ENCODE assay signal across 9 mouse cellular contexts in genomic region chr3:101280348-101281311, GRCm38 (mm10). TPM values are rescaled to one million over a fixed set of nuclear protein-coding genes. Genes with fewer than 3 reads are reported as not detected.
DNase-seq lines count a peak whose midpoint lies in the region; ATAC-seq and TF ChIP-seq lines count a peak whose summit lies in the region.
"Had no signal": no experiment of that assay in that cellular context is flagged by ENCODE, and none has a peak within 500 bp of the region (broad histone marks: within the 10 kb centered on the region; RNA-seq: fewer than 3 reads in every experiment).

No protein-coding gene starts in this region.

- ATAC-seq in forebrain, postnatal 0 days: peak; percentile 21; the same call in 1 of the 2 replicates
- 0 out of 2 replicates have a peak, but pooled peaks have one; percentile 39 for ATAC-seq in hindbrain, embryonic 12.5 days (ENCODE audit: low FRiP score)
- ATAC-seq in lung, embryonic 15.5 days (ENCODE audit: borderline replicate concordance, extremely low read depth, low FRiP score, low TSS enrichment): peak; percentile 91
- ATAC-seq in granulocyte monocyte progenitor cell, adult 5-6 weeks (replicated peaks; ENCODE audit: poor library complexity, severe bottlenecking): no peak

- no peak overlapping the region for H3K4me3 ChIP-seq in forebrain, postnatal 0 days (ENCODE audit: low read depth, low read length)
- no peak overlapping the region for H3K4me3 ChIP-seq in hindbrain, embryonic 12.5 days
- H3K4me3 ChIP-seq in lung, embryonic 15.5 days: no peak overlapping the region

- no peak overlapping the region for H3K9ac ChIP-seq in forebrain, postnatal 0 days
- H3K9ac ChIP-seq in hindbrain, embryonic 12.5 days: no peak overlapping the region
- no peak overlapping the region for H3K9ac ChIP-seq in lung, embryonic 15.5 days

- peaks cover 10% of the 10 kb centered on the region for H3K4me1 ChIP-seq in forebrain, postnatal 0 days (ENCODE audit: insufficient read depth)
- peaks cover 17% of the 10 kb centered on the region for H3K4me1 ChIP-seq in hindbrain, embryonic 12.5 days
- peaks cover 23% of the 10 kb centered on the region for H3K4me1 ChIP-seq in lung, embryonic 15.5 days

- no peak overlapping the region for H3K27ac ChIP-seq in forebrain, postnatal 0 days (ENCODE audit: low read depth, low read length)
- no peak overlapping the region for H3K27ac ChIP-seq in hindbrain, embryonic 12.5 days
- peak overlapping the region; percentile 69 for H3K27ac ChIP-seq in lung, embryonic 15.5 days

- no peak overlapping the region for H3K4me2 ChIP-seq in forebrain, postnatal 0 days (ENCODE audit: low read depth)
- H3K4me2 ChIP-seq in hindbrain, embryonic 12.5 days (replicated peaks): no peak overlapping the region
- peak overlapping the region; percentile 18 for H3K4me2 ChIP-seq in lung, embryonic 15.5 days

- H3K36me3 ChIP-seq in forebrain, postnatal 0 days (ENCODE audit: insufficient read depth): no peaks in the 10 kb centered on the region
- H3K36me3 ChIP-seq in hindbrain, embryonic 12.5 days: no peaks in the 10 kb centered on the region
- H3K36me3 ChIP-seq in lung, embryonic 15.5 days: no peaks in the 10 kb centered on the region

- 52% methylated on average over 15 of the region's 15 CpGs for WGBS in forebrain, postnatal 0 days
- WGBS in hindbrain, embryonic 12.5 days: 57% methylated on average over 15 of the region's 15 CpGs
- 29% methylated on average over 15 of the region's 15 CpGs for WGBS in lung, embryonic 15.5 days

- H3K9me3 ChIP-seq in forebrain, postnatal 0 days (ENCODE audit: low read length): no peaks in the 10 kb centered on the region
- no peaks in the 10 kb centered on the region for H3K9me3 ChIP-seq in hindbrain, embryonic 12.5 days (replicated peaks)
- H3K9me3 ChIP-seq in lung, embryonic 15.5 days: no peaks in the 10 kb centered on the region

- no peaks in the 10 kb centered on the region for H3K27me3 ChIP-seq in forebrain, postnatal 0 days (ENCODE audit: insufficient read depth, low read length)
- no peaks in the 10 kb centered on the region for H3K27me3 ChIP-seq in hindbrain, embryonic 12.5 days
- no peaks in the 10 kb centered on the region for H3K27me3 ChIP-seq in lung, embryonic 15.5 days

- TF ChIP-seq CTCF in forebrain, postnatal 0 days (IDR thresholded peaks at IDR 0.05; ENCODE audit: low read depth): no peak

- DNase-seq in kidney, adult 11 months: peak; percentile 15
- no peak for DNase-seq in kidney, adult 18-20 months
- DNase-seq in forebrain, postnatal 0 days: no peak
- peak; percentile 70 to 75 for DNase-seq in thymus, postnatal 10 days (ENCODE audit: low spot score in 2 of 2)
- DNase-seq in MN1 (ENCODE audit: low spot score): no peak

RNA-seq across cellular contexts. Expression of gene Cd2, which starts 7.1 kb away (rescaled TPM):
- total RNA-seq in forebrain, postnatal 0 days (2014; rRNA removed): 0.69 TPM in 1 of 2 replicates, not detected in the other
- 0.16 and 0.35 TPM in 2 replicates for polyA plus RNA-seq in forebrain, postnatal 0 days (2015; fragmentation: Nextera tagmentation; extraction: Ambion mirVana)
- polyA plus RNA-seq in hindbrain, embryonic 12.5 days (2016; fragmentation: Nextera tagmentation; extraction: Ambion mirVana): not detected in 2 replicates
- polyA plus RNA-seq in lung, embryonic 15.5 days (2015; fragmentation: Nextera tagmentation; extraction: Ambion mirVana): 0.62 and 0.81 TPM in 2 replicates
- not detected in 2 replicates for total RNA-seq in granulocyte monocyte progenitor cell, adult 5-6 weeks (2014; fragmentation: Nextera tagmentation)
- total RNA-seq in granulocyte monocyte progenitor cell, adult 5-6 weeks (2017): not detected in 2 replicates
- total RNA-seq: MEL had no signal

Comparison
In these comparisons a context has a peak if more than half of its experiments do, and no peak if none do; other contexts are left out.
1. DNase-seq: peak in kidney, adult 11 months (single experiment) and thymus, postnatal 10 days (2 of 2); none in kidney, adult 18-20 months (single experiment), forebrain, postnatal 0 days (single experiment) and MN1 (single experiment).